Mouse (Mus musculus) C2C12 (cell line): ENCODE measurements around the gene Dpf3. TPM values are rescaled to one million over a fixed set of nuclear protein-coding genes. Genes with fewer than 3 reads are reported as not detected.

Experiments used
- H3K27me3 ChIP-seq: one replicate; pipeline ENCODE4 v1.6.1; 2011; ENCODE audit not compliant: control insufficient read depth, insufficient read depth, insufficient read length
- H3K36me3 ChIP-seq: one replicate; pipeline ENCODE4 v1.6.1; 2011; ENCODE audit not compliant: control insufficient read depth, insufficient read depth
- H3K4me3 ChIP-seq: one replicate; pipeline ENCODE4 v1.5.1; 2011; ENCODE audit warnings: mild to moderate bottlenecking, control low read depth; ENCODE audit not compliant: poor library complexity, insufficient read depth, severe bottlenecking
- H3K79me2 ChIP-seq: one replicate; pipeline ENCODE4 v1.6.1; 2011; ENCODE audit not compliant: control insufficient read depth, insufficient read depth
- H3K79me3 ChIP-seq: one replicate; pipeline ENCODE4 v1.6.1; 2011; ENCODE audit warnings: low read depth, control low read depth
- H3ac ChIP-seq: one replicate; pipeline ENCODE3; 2011; ENCODE audit warnings: low read depth; ENCODE audit not compliant: control insufficient read depth, insufficient read length
- CEBPB ChIP-seq: IDR thresholded peaks from one replicate; pipeline ENCODE4 v1.6.1; 2011; ENCODE audit warnings: low read depth, mild to moderate bottlenecking, control low read depth, moderate library complexity
- CTCF ChIP-seq: IDR thresholded peaks from one replicate; pipeline ENCODE4 v1.5.1; 2011; ENCODE audit not compliant: control insufficient read depth, insufficient read depth, insufficient read length
- FOSL1 ChIP-seq: IDR thresholded peaks from one replicate; pipeline ENCODE4 v1.8.0; 2011; ENCODE audit warnings: mild to moderate bottlenecking, low read length; ENCODE audit not compliant: poor library complexity, insufficient read depth, severe bottlenecking
- MAX ChIP-seq: IDR thresholded peaks from one replicate; pipeline ENCODE4 v1.6.1; 2011; ENCODE audit warnings: mild to moderate bottlenecking, control low read depth
- MYOD1 ChIP-seq: IDR thresholded peaks from one replicate; pipeline ENCODE4 v1.6.1; 2011; ENCODE audit warnings: low read depth; ENCODE audit not compliant: control insufficient read depth, insufficient read length
- MYOG ChIP-seq: IDR thresholded peaks from one replicate; pipeline ENCODE4 v1.6.1; 2011; ENCODE audit not compliant: control insufficient read depth, insufficient read length; ENCODE audit errors: extremely low read depth
- USF1 ChIP-seq: IDR thresholded peaks from one replicate; pipeline ENCODE4 v1.6.1; 2011; ENCODE audit warnings: low read depth, mild to moderate bottlenecking, control low read depth, moderate library complexity
- polyA plus RNA-seq: library from polyadenylated mRNA; unstranded; fragments of >200 nt; fragmentation: generic; extraction: Trizol; gene quantifications from one replicate; pipeline ENCODE4 v1.2.1, GENCODE M21; 2012; ENCODE audit warnings: missing spikeins

Gene Dpf3
- polyA plus RNA-seq, 1 experiment, result 0.25 TPM

DNA sequence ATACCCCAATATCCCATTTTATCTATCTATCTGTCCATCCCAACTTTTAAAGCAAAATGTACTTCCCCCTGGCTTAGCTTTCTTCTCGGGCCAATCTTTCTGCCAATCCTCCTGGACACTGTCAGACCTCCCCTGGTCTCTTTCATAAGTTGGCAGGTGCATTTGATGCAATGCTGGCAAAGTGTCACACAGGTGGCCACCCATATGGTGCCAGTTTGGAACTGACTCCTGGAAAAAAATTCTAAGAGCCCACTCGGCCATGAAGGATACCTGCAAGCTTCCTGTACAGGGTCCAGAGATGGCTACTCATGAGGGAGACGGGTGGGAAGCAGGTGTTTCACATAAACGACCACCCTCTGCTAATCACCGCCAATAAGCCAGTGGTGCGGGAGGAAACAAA is 307.0 kb downstream of the Dpf3 start:
- no peaks in the 10 kb centered on the region for H3K27me3 ChIP-seq
- no peak overlapping the region for H3K4me3 ChIP-seq
- H3K36me3 ChIP-seq, result no peaks in the 10 kb centered on the region
- no peaks in the 10 kb centered on the region for H3K79me2 ChIP-seq
- no peak overlapping the region for H3ac ChIP-seq
- TF ChIP-seq USF1 (no peak), FOSL1 (no peak), CEBPB (no peak), CTCF (no peak), MYOD1 (no peak), MAX (no peak), MYOG (no peak)
- H3K79me3 ChIP-seq, result no peaks in the 10 kb centered on the region

DNA sequence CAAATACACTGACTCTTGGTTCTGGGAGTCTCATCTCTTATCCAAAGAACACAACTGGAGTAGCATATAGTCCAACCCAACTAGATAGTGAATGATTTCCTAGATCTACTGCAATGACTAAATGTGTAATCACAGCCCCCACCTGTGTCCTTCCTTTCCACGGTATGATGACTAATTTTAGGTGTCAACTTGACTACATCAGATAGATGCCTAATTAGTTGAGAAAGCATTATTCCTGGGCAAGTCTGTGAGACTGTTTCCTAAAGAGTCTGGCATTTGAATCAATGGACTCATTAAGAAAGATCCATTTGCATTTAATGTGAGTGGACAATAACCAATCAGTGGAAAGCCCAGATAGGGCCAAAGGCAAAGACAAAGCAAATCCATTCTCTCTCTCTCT is 307.7 kb downstream of the Dpf3 start:
- no peak for TF ChIP-seq FOSL1
- TF ChIP-seq MYOG, result no peak
- TF ChIP-seq MYOD1, result no peak
- TF ChIP-seq CEBPB, result no peak
- TF ChIP-seq USF1, result no peak
- TF ChIP-seq CTCF, result no peak
- no peak for TF ChIP-seq MAX
- Histone ChIP-seq H3K36me3 (no peaks in the 10 kb centered on the region), H3K79me2 (no peaks in the 10 kb centered on the region), H3ac (no peak overlapping the region), H3K4me3 (no peak overlapping the region), H3K27me3 (no peaks in the 10 kb centered on the region), H3K79me3 (no peaks in the 10 kb centered on the region)

DNA sequence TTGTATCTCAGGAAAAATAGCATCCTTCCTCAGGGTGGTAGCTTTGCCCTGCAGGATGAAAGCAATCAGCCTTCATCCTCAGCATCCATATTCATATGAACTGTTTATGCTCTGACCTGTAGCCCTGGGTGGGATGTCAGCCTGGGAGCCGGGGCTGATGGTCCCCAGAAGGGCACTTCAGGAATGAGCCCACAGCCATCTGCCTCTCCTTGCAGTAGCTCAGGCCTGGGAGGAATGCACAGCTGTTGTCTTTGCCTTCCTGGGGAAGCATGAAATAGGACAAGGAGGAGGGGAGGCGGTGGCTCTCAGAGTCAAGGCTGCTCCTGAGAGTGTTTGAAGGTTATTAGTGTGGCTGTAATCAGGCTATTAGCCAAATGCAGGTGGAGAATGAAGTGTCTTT is 308.7 kb downstream of the Dpf3 start:
- Histone ChIP-seq H3K27me3 (no peaks in the 10 kb centered on the region), H3K36me3 (no peaks in the 10 kb centered on the region), H3K79me3 (no peaks in the 10 kb centered on the region), H3K79me2 (no peaks in the 10 kb centered on the region), H3ac (no peak overlapping the region), H3K4me3 (no peak overlapping the region)
- TF ChIP-seq FOSL1 (no peak), CTCF (no peak), MAX (no peak), MYOD1 (no peak), CEBPB (no peak), MYOG (no peak), USF1 (no peak)

DNA sequence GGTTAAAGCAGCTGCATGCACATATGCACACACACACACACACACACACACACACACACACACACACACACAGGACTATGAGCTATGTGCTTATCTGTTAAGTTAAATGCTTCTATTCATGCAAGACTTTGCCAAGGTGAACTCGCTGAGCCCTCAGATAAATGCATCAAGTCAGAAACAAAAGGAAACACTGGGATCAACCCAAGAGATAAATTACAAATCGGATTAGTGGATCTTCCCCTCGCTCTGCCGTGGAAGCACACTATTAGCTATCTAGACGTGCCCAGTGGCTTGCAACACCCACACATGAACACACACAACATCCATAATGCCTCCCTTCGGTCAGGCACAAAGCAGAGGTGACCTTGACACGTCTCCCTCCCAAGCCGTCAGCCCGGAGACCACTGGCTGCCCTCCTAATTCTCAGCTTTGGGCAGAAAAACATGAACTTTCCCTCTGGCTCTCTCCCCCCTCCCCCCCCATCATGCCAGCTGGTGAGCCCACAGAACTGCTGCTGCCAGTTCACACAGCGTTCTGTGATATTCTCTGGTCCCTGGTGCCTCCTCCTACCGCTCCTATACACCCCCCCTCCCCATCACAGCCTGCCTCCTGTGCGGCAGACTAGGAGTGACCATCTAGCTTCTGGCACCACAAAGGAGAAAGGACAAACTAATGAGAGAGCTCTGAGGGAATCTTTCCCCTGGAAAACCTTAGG is 317.9 kb downstream of the Dpf3 start:
- Histone ChIP-seq H3K79me2 (no peaks in the 10 kb centered on the region), H3K36me3 (no peaks in the 10 kb centered on the region), H3K79me3 (no peaks in the 10 kb centered on the region), H3K4me3 (no peak overlapping the region), H3K27me3 (no peaks in the 10 kb centered on the region), H3ac (no peak overlapping the region)
- TF ChIP-seq MAX, result no peak

DNA sequence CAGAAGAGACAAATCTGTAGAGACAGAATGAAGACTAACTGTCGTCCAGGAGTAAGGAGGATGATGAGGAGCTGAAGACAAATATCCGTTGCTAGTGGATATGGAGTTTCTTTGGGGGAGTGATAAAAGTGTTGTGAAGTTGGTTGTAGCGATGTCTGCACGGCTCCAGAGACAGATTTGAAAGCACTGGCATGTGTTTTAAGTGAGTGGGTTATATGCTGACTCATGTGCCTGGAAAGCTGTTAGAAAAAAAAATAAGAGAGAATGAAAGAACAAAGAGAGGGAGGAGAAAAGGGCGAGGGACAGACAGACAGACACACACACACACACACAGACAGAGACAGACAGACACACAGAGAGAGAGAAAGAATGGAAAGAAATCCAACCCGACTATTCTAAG is 319.2 kb downstream of the Dpf3 start:
- no peak overlapping the region for H3ac ChIP-seq
- no peaks in the 10 kb centered on the region for H3K36me3 ChIP-seq
- H3K4me3 ChIP-seq, result no peak overlapping the region
- TF ChIP-seq MYOD1 (no peak), FOSL1 (no peak), MYOG (no peak), CTCF (no peak), MAX (no peak), CEBPB (no peak), USF1 (no peak)
- H3K79me3 ChIP-seq, result no peaks in the 10 kb centered on the region
- no peaks in the 10 kb centered on the region for H3K27me3 ChIP-seq
- H3K79me2 ChIP-seq, result no peaks in the 10 kb centered on the region

DNA sequence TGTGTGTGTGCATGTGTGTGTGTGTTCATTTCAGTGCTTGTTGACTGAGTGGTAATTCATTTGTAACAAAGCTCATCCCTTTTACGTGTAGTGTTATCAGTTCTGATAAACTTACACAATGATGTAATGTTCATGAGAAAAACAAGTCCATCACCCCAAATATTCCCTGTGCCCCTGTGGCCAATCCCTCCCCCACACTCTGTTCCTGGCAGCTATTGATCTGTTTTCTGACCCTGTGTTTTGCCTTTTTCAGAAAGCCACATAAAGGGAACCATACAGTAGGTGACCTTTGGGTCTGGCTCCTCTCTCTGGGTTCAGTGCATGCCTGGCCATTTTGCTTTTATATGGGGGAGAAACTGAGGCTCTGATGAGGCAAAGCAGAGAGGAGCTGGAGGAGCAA is 322.5 kb downstream of the Dpf3 start:
- H3K79me2 ChIP-seq, result no peaks in the 10 kb centered on the region
- H3K36me3 ChIP-seq, result no peaks in the 10 kb centered on the region
- TF ChIP-seq MAX, result no peak
- no peak for TF ChIP-seq CEBPB
- no peak for TF ChIP-seq USF1
- no peak for TF ChIP-seq MYOG
- no peak for TF ChIP-seq CTCF
- no peak overlapping the region for H3K4me3 ChIP-seq
- no peak overlapping the region for H3ac ChIP-seq
- H3K27me3 ChIP-seq, result no peaks in the 10 kb centered on the region
- H3K79me3 ChIP-seq, result no peaks in the 10 kb centered on the region

Other genes with a start within 250 kb of the Dpf3 start
- 11.7 TPM for gene Dcaf4, start 32.8 kb upstream of the Dpf3 start, polyA plus RNA-seq
- gene Zfyve1, start 109.5 kb upstream of the Dpf3 start, polyA plus RNA-seq, result 8.6 TPM
- 25.8 TPM for gene Rbm25, start 143.5 kb upstream of the Dpf3 start, polyA plus RNA-seq
- 36.6 TPM for gene Psen1, start 200.4 kb upstream of the Dpf3 start, polyA plus RNA-seq